Mouse (Mus musculus) bone marrow, adult 2 months (tissue): Measurements from ENCODE around the gene Ofd1. TPM values are rescaled to one million over a fixed set of nuclear protein-coding genes. Genes with fewer than 3 reads are reported as not detected.

Experiments
- H3K27ac ChIP-seq: fragments of 200-500 bp; 2 replicates; pipeline ENCODE4 v1.5.1; 2012; ENCODE audit warnings: low read depth, mild to moderate bottlenecking, control low read depth, inconsistent platforms, low read length; ENCODE audit not compliant: control insufficient read depth, poor library complexity, insufficient read depth
- H3K4me1 ChIP-seq: fragments of 200-500 bp; 2 replicates; pipeline ENCODE4 v1.6.1; 2011; ENCODE audit warnings: low read length; ENCODE audit not compliant: control insufficient read depth, insufficient read depth
- H3K4me3 ChIP-seq: fragments of 200-500 bp; replicated peaks from 2 replicates; pipeline ENCODE3; 2011; ENCODE audit warnings: mild to moderate bottlenecking, low read depth, low read length, control low read depth; ENCODE audit not compliant: control insufficient read depth
- CTCF ChIP-seq: fragments of 200-500 bp; IDR thresholded peaks from 2 replicates; pipeline ENCODE4 v1.5.1; 2011; ENCODE audit warnings: low read length, control low read depth; ENCODE audit not compliant: control insufficient read depth, insufficient read depth
- POLR2A ChIP-seq: fragments of 200-500 bp; IDR thresholded peaks from 2 replicates; pipeline ENCODE4 v1.6.1; 2011; ENCODE audit warnings: low read depth, mild to moderate bottlenecking, control low read depth, low read length, borderline replicate concordance; ENCODE audit not compliant: control insufficient read depth
- WGBS: fragments of 180-500 bp; shearing (Covaris S2); methylation state at CpG from one replicate; pipeline ENCODE4 v1.1.7; 2018; 5-methylcytosine and 5-hydroxymethylcytosine counted together
- polyA plus RNA-seq: library from polyadenylated mRNA; stranded (reverse); fragments of >200 nt; gene quantifications from 2 replicates; pipeline ENCODE4 v1.2.4, GENCODE M21; 2011; ENCODE audit warnings: low replicate concordance; ENCODE audit not compliant: missing spikeins, insufficient read depth, insufficient read length

Gene Ofd1
- polyA plus RNA-seq, 1 experiment = 6.6 TPM

DNA sequence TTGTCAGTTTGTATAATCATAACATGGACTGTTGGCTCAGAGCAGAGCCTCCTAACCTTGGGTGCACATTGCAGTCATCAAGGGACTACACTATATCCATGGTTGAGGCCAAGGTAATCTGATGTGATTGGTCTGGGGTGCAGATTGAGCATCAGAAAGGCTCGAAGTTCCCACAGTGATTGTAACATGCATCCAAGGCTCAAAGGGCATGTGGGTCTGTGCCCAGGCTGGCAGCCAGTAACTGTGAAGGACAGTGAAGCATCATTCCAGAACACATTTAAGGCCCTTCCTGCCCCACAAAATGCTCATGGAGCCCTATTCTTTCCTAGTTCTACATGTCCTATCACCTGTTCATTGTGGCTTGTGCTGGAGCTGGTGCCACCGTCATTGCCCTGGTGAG is 56.9 kb downstream of the Ofd1 start:
- 67% methylated on average over 2 of the region's 2 CpGs for WGBS
- Histone ChIP-seq H3K4me3 (no peak overlapping the region), H3K4me1 (no peaks in the 10 kb centered on the region), H3K27ac (no peak overlapping the region)
- no peak for TF ChIP-seq CTCF
- no peak for TF ChIP-seq POLR2A

DNA sequence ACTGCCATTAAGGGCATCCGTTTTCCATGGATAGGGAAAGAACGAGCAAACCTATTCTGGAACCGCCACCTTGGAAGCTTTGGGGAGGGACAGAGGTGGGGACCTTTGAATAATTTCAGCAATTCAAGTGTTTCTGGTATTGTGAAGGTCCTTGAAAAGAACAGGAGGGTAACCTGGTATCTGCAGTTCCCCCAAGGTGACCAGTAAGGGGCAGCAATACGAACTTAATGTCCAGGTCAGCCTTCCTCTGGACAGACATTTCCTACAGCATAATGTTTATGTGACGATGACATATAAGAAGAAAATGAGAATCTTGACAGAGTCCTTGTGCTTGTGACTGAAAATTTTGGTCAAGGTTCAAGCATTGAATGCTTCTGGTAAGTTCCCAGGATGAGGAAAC is 61.9 kb downstream of the Ofd1 start:
- TF ChIP-seq CTCF (no peak), POLR2A (no peak)
- H3K4me3 ChIP-seq = no peak overlapping the region
- 86% methylated on average over 5 of the region's 5 CpGs for WGBS
- H3K27ac ChIP-seq = no peak overlapping the region
- H3K4me1 ChIP-seq = no peaks in the 10 kb centered on the region

DNA sequence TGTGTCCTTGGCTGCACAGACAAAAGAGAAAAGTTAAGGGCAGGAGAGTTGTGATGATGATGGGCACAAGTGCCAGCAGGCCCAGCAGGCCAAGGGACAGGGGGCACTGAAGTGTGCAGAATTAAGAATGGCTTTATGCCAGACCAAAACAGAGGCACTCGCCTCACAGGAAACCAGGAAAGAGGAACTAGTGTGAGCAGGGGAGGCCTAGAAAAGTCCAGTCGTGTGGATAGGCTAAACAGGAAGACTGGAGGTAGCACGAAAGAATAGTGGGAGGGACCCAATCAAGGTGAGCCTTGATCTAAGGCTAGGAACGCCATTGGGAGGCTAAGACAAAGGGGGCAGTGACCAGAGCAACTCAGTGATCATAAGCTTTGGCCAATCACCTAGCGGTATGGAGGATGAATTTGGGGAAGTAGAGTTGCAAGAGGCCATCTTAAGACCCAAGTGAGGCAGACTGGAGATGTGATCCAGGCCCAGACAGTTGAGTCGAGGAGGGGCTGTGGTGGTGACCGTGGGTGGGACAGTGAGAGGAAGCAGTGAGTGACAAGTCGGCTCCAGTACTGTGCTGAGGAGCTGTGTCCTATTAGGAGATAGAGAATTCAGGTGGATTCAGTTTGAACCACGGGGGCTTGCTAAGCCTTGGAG is 63.7 kb downstream of the Ofd1 start:
- Histone ChIP-seq H3K4me3 (no peak overlapping the region), H3K27ac (no peak overlapping the region), H3K4me1 (no peaks in the 10 kb centered on the region)
- TF ChIP-seq CTCF = no peak
- no peak for TF ChIP-seq POLR2A
- 30% methylated on average over 9 of the region's 9 CpGs for WGBS

DNA sequence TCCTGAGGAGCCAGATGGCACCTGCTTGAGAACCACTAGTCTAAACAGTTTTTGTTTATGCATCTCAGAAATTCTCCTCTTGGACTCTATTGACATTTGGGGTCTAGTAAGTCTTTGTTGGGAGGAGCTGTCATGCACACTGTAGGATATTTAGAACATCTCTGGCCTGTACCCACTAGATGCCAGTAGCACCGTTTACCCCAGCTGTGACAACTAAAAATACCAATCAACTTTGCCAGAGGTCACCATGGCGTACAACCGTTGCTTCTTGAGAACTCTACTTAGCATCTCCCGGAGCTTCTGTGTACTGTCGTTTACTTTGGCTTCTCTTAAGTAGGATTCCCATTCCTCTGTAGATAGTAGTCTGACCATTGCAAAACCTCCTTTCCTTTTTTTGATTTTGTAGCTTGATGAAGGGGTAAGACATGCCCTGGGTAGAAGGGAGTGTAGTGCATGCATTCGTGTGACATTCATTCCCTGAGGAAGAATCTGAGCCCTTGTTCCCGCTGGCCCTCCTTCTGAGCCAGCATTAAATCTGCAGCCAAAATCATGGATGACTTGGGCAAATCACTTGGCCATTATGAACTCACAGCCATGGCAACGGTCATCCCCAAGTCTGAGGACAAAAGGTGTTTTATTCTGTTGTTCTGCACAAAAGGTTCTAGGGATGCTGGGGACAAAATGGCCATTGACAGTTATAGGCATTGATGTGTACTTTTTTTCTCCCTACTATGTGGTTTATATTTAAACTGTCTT is 74.9 kb downstream of the Ofd1 start:
- Histone ChIP-seq H3K27ac (no peak overlapping the region), H3K4me3 (no peak overlapping the region), H3K4me1 (no peaks in the 10 kb centered on the region)
- TF ChIP-seq CTCF = no peak
- no peak for TF ChIP-seq POLR2A
- 85% methylated on average over 8 of the region's 8 CpGs for whole genome bisulfite sequencing

DNA sequence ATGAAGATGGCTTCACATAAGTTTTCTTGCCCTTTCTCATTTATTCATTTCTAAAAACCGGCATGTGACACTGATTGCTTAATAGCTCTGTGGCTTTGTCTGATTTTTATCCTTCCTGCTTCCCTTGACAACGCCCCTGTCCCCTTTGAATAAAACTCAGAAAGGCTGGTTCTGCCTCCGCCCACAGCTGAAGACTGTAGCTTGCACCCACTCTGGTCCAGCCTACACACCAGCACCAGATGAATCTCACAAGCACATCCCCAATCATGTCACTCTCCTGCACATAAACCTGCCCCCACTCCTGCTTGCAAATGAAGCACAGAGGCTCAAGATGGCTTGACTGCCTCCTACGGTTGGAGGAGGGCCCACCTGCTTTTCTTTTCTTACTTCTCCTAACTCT is 80.0 kb downstream of the Ofd1 start:
- H3K27ac ChIP-seq = no peak overlapping the region
- WGBS = 39% methylated on average over 4 of the region's 4 CpGs
- H3K4me1 ChIP-seq = no peaks in the 10 kb centered on the region
- no peak for TF ChIP-seq POLR2A
- TF ChIP-seq CTCF = no peak
- H3K4me3 ChIP-seq = no peak overlapping the region

DNA sequence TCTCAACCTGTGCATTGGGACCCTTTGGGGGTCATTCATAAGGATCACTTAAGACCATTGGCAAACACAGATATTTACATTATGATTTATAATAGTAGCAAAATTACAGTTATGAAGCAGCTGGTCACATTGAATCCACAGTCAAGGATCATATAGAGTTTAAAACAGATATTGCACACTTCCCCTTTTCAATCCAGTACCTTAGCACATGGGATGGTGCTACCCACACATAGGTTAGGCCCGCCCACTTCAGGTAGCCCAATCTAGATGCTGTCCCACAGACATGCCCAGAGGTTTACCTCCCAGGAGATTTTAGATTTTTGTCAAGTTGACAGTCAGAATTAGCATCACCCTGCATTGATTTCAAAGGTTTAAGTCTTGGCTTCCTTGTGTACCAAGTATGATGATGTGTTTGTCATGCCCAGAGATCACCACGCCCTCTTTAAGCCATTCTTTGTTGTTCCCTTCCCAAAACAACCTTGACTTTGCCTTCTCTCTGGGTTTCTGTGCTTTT is 80.5 kb downstream of the Ofd1 start:
- WGBS = 78% methylated on average over 2 of the region's 2 CpGs
- H3K4me1 ChIP-seq = no peaks in the 10 kb centered on the region
- TF ChIP-seq POLR2A = no peak
- no peak for TF ChIP-seq CTCF
- no peak overlapping the region for H3K27ac ChIP-seq
- H3K4me3 ChIP-seq = no peak overlapping the region

DNA sequence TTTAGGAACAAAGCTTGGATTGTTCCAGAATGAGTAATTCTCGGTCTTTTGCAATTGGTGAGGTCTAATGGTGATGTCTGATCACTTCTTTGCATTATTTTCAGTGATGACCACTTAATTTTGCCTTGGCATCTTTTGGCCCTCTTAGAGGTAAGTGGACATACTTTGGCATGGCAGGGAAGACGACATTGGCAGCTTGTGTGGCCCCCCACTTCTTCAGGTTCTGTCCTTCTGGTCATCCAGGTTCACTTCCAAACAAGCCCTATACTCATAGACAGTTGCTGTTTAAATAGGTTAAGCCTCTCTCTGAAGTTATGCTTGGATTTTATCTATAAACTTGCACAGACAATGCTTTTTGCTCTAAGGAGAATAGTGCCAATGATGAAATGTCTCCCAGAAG is 81.5 kb downstream of the Ofd1 start:
- 68% methylated on average over 2 of the region's 2 CpGs for WGBS
- TF ChIP-seq POLR2A (no peak), CTCF (no peak)
- Histone ChIP-seq H3K4me3 (no peak overlapping the region), H3K27ac (no peak overlapping the region), H3K4me1 (no peaks in the 10 kb centered on the region)

DNA sequence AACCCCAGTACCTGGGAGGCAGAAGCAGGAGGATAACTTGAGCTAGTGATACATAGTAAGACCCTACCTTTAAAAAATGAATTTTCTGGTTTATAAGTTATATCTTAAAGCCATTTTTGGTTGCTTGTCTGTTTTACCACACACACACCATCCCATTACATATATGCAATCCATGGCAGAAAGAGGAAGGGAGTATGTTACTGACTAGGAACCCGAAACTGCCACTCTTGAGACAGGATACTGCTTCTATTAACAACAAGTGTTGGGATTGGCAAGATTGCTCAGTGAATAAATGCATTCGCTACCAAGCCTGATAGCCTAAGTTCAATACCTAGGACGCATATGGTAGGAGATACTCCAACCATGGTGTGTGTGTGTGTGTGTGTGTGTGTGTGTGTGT is 84.2 kb downstream of the Ofd1 start:
- Histone ChIP-seq H3K27ac (no peak overlapping the region), H3K4me3 (no peak overlapping the region), H3K4me1 (no peaks in the 10 kb centered on the region)
- WGBS = 65% methylated on average over 3 of the region's 3 CpGs
- TF ChIP-seq CTCF = no peak
